Comparison of ENCODE assay signal across 24 mouse cellular contexts in the genomic region with DNA sequence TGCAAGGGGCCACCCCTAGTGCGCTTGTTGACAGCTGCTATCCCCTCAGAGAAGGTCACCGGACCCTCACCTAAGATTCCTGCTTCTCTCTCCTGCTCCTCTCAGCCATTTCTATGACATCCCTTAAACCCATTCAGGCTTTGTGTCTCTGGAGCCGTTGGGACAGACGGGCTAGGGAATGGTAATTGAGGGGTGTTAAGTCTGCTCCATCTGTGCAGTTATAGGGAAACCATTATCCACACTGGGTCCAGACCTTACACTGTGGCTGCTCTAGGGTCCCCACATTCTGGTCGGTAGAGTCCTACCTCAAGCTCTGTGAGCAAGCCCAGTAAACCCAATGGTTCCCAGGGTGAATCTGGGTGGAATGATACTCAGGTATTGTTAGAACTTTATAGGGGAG. TPM values are rescaled to one million over a fixed set of nuclear protein-coding genes. Genes with fewer than 3 reads are reported as not detected.
"Had no signal": no experiment of that assay in that cellular context is flagged by ENCODE, and none has a peak within 500 bp of the region (broad histone marks: within the 10 kb centered on the region; RNA-seq: fewer than 3 reads in every experiment).

No protein-coding gene starts in this region.

- H3K36me3 ChIP-seq: liver, embryonic 13.5 days; midbrain, embryonic 12.5 days; neural tube, embryonic 13.5 days; stomach, embryonic 15.5 days had no signal

- H3K9me3 ChIP-seq: stomach, embryonic 15.5 days had no signal

- DNase-seq: kidney, adult 9 months; kidney, postnatal 14 days; layer of hippocampus, postnatal 36 days; liver, embryonic 13.5 days; lung, adult 2 months; lung, postnatal 14 days; lung, postnatal 4 days; retina, postnatal 1 day; right cerebral cortex, postnatal 25 days; spleen, adult 18-20 months; thymus, postnatal 25 days had no signal

- H3K4me2 ChIP-seq: liver, embryonic 13.5 days; midbrain, embryonic 12.5 days; neural tube, embryonic 13.5 days; stomach, embryonic 15.5 days had no signal

- H3K4me3 ChIP-seq: layer of hippocampus, adult 2 months; left cerebral cortex, adult 2 months; liver, embryonic 13.5 days; midbrain, embryonic 12.5 days; myocyte; neural tube, embryonic 13.5 days; stomach, embryonic 15.5 days had no signal

- H3K27ac ChIP-seq: layer of hippocampus, adult 2 months; left cerebral cortex, adult 2 months; liver, embryonic 13.5 days; midbrain, embryonic 12.5 days; neural tube, embryonic 13.5 days; stomach, embryonic 15.5 days had no signal

- H3K4me1 ChIP-seq: liver, embryonic 13.5 days had no signal

- ATAC-seq: midbrain, embryonic 16.5 days had no signal

- H3K9ac ChIP-seq: liver, embryonic 13.5 days; midbrain, embryonic 12.5 days; neural tube, embryonic 13.5 days; stomach, embryonic 15.5 days had no signal

- H3K27me3 ChIP-seq: liver, embryonic 13.5 days; midbrain, embryonic 12.5 days; neural tube, embryonic 13.5 days; stomach, embryonic 15.5 days had no signal

RNA-seq across cellular contexts. Expression of gene Piwil1, which starts 6.6 kb away (rescaled TPM):
- polyA plus RNA-seq: large intestine, adult 2 months; limb, embryonic 11.5 days; liver, adult 2 months; liver, embryonic 13.5 days; liver, embryonic 16.5 days; lung, adult 2 months; lung, embryonic 16.5 days; myocyte; stomach, embryonic 15.5 days; thymus, postnatal 0 days had no signal
